Mouse (Mus musculus): ENCODE data around the gene Slc6a20a. TPM values are rescaled to one million over a fixed set of nuclear protein-coding genes. Genes with fewer than 3 reads are reported as not detected.
"Not testable (repeated sequence)": the region's sequence is repeated elsewhere in the genome, so short reads cannot be mapped to it uniquely, and the experiment has no call there.

The Slc6a20a gene
- total RNA-seq, 2 experiments from 2014 or later, result 11.5 to 15.7 TPM

DNA sequence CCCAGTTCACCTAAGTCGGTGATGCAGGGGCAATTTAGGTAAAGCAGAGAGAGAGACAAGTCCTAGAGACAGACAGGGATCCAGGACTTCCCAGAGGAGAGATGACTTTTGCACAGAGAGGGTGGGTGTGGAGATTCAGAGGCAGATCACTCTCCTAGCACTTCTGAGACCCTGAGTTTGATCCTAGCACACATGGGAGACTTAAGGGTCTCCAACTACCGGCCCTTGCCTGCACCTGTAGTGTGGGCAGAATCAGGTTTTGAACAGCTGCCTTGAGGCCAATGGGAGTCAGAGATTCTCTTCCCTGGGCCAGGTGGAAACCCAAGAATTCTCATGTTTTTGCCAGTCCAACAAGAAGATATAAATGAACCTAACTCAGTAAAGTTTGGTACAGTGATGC is 513 bp upstream of the Slc6a20a start:
- no peak overlapping the region; the same call in 1 of the 2 replicates for H3K27ac ChIP-seq
- no peak overlapping the region for H3K4me3 ChIP-seq
- no peak for TF ChIP-seq CTCF (conservative IDR thresholded peaks at IDR 0.05)
- no peak for DNase-seq (ENCODE audit: low spot score in 2 of 2)

- no peak overlapping the region for H3K27ac ChIP-seq
- DNase-seq (ENCODE audit: low spot score in 2 of 2), result peak in 1 of 2 experiments; percentile 25
- TF ChIP-seq CTCF (conservative IDR thresholded peaks at IDR 0.05), result peak; percentile 76
- H3K4me3 ChIP-seq, result no peak overlapping the region
Measured at GRCm38 (mm10) chr9:123665645-123666044, 13.0 kb downstream of the Slc6a20a start.

- H3K4me3 ChIP-seq; H3K27ac ChIP-seq; DNase-seq (ENCODE audit: low spot score in 2 of 2): not testable (repeated sequence)
Measured at GRCm38 (mm10) chr9:123659986-123660676, 18.6 kb downstream of the Slc6a20a start.

- no peak for DNase-seq (ENCODE audit: low spot score in 2 of 2)
- 0 out of 2 replicates have a peak, but pooled peaks have one; percentile 5 for TF ChIP-seq CTCF (conservative IDR thresholded peaks at IDR 0.05)
- Histone ChIP-seq H3K4me3 (no peak overlapping the region), H3K27ac (no peak overlapping the region)
Measured at GRCm38 (mm10) chr9:123658981-123659380, 19.7 kb downstream of the Slc6a20a start.

- Histone ChIP-seq H3K4me3 (no peak overlapping the region), H3K27ac (no peak overlapping the region)
- no peak for DNase-seq (ENCODE audit: low spot score in 2 of 2)
- TF ChIP-seq CTCF (conservative IDR thresholded peaks at IDR 0.05), result no peak
Measured at GRCm38 (mm10) chr9:123657457-123657856, 21.2 kb downstream of the Slc6a20a start.

DNA sequence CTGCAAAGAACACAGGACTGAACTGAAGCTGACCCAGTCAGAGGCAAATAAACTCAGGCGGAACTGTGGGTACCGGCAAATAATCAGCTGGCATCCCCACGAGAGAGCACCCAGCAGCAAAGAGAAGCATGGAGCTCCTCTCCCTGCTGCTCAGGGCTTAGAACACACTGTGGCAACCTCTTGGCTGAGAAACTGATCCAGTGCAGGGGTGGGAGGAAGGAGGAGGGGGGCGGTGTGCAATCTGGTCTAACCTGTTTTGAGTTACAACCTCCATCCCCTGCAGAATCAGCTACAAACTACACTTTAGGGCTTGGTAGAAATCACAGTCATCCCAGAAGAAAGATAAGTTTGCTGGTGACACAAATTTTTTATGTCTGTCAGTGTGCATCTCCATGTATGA is 27.3 kb downstream of the Slc6a20a start:
- no peak for DNase-seq (ENCODE audit: low spot score in 2 of 2)
- Histone ChIP-seq H3K4me3 (no peak overlapping the region), H3K27ac (no peak overlapping the region)
- TF ChIP-seq CTCF (conservative IDR thresholded peaks at IDR 0.05), result no peak

DNA sequence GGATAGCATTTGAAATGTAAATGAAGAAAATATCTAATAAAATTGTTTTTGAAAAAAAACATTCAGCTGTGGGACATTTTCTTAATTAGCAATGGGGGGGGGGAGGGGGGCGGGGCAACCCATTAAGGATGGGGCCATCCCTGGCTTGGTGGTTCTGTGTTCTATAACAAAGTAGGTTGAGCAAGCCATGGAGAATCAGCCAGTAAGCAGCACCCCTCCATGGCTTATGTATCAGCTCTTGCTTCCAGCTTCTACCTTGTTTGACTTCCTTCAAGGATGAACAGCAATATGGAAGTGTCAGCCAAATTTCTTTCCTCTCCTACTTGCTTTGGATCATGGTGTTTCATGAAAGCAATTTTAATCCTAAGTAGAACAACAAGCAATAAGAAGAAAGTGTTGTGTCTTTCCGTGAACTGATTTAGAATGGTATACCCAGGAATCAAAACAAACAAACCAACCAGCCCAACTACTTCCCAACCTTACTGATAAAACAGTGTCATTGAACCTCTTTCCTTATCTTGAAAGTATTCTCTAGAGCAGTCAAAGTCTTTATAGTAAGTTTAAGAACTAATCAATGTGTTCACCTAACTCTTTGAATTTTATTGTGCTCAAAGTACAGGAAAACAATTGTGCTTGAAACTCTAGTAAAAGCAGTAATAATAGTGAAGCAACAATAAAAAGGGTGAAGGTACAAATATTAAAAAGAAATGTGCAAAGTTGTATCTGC is 28.7 kb downstream of the Slc6a20a start:
- no peak for TF ChIP-seq CTCF (conservative IDR thresholded peaks at IDR 0.05)
- H3K4me3 ChIP-seq, result no peak overlapping the region
- H3K27ac ChIP-seq, result no peak overlapping the region
- no peak for DNase-seq (ENCODE audit: low spot score in 2 of 2)

DNA sequence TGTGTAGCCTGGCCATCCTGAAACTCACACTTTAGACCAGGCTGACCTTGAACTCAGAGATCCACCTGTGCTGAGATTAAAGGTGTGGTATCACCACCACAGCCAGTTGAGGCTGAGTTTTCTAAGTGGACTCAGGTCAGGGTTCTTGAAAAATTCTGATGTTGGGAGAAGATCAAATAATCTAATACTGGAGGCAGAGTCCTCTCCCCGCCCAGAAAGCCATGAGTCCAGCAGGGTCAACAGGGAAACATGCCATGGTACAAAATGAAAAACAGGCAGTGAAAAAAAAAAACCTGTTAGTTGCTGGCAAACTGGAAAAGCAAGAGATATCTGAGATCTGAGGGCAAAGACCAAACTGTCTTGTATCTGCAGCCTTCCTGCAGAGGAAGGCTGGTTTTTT is 38.6 kb downstream of the Slc6a20a start:
- H3K4me3 ChIP-seq, result no peak overlapping the region
- no peak for DNase-seq (ENCODE audit: low spot score in 2 of 2)
- TF ChIP-seq CTCF (conservative IDR thresholded peaks at IDR 0.05), result no peak
- H3K27ac ChIP-seq, result no peak overlapping the region

DNA sequence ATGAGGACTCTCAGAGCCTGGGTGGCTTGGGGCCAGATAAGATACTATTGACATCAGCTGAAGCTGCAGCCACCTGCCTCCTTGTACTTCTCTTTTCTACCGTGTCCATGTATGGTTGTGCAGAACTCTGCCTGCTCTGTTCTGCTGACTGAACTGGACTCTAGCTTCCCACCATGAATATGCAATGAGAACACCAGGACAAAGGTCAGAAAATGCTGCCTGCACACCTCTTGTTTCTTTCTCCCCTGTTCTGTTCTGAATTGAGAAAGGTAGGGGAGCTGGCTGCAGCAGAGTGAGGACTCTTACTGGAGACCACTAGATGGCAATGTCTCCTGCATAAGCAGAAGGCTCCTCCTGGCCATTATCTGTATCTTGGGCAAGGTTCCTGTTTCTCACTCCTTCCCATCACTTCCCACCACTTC is 40.0 kb downstream of the Slc6a20a start:
- no peak overlapping the region for H3K4me3 ChIP-seq
- TF ChIP-seq CTCF (conservative IDR thresholded peaks at IDR 0.05), result peak; percentile 91
- DNase-seq (ENCODE audit: low spot score in 2 of 2), result peak; percentile 25 to 49
- H3K27ac ChIP-seq, result no peak overlapping the region

GRCm38 (mm10) chr9:123638231-123638630 is 40.5 kb downstream of the Slc6a20a start:
- DNase-seq (ENCODE audit: low spot score in 2 of 2), result no peak
- H3K4me3 ChIP-seq, result no peak overlapping the region
- no peak overlapping the region for H3K27ac ChIP-seq
- no peak for TF ChIP-seq CTCF (conservative IDR thresholded peaks at IDR 0.05)

DNA sequence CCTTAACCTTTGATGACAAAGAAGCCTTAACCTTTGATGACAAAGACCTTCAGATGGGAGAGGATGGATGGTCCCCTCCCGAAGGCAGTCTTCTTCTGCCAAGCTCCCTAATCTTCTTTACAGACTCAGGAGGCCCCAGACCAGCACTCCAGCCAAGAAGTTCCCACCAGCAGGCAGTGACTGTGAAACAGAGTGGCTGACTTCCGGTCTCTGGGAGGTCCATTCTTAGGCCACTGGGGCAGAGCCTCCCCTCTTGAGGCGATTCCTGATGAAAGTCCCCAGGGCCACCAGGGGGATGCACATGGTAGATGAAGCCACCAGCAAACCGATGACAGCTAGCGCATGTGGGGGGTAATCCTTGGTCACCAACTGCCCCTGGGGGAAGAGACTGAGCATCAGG is 41.9 kb downstream of the Slc6a20a start:
- TF ChIP-seq CTCF (conservative IDR thresholded peaks at IDR 0.05), result no peak
- no peak overlapping the region for H3K4me3 ChIP-seq
- no peak for DNase-seq (ENCODE audit: low spot score in 2 of 2)

DNA sequence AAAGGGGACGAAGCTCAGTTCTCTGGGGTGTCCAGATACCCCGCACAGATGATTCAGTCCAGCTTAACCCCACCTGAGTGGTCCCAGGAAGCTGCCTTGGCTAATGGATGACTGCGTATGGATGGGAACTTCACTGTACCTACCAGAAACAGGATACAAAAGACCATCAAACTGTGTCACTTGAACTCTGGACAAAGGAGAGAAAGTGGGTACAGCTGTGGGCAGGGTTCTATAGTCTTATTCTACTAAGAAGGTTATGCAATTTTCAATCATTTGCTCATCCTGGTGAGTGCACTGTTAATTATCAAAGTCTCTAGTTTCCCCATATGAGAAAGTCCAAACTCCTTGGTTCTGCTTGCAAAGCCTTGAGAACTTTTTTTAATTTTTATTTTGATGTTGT is 45.7 kb downstream of the Slc6a20a start:
- no peak for TF ChIP-seq CTCF (conservative IDR thresholded peaks at IDR 0.05)
- no peak for DNase-seq (ENCODE audit: low spot score in 2 of 2)
- Histone ChIP-seq H3K4me3 (no peak overlapping the region), H3K27ac (no peak overlapping the region)

More for the DNA sequence above, 41.9 kb downstream of the Slc6a20a start:
- no peak overlapping the region for H3K27ac ChIP-seq

DNA sequence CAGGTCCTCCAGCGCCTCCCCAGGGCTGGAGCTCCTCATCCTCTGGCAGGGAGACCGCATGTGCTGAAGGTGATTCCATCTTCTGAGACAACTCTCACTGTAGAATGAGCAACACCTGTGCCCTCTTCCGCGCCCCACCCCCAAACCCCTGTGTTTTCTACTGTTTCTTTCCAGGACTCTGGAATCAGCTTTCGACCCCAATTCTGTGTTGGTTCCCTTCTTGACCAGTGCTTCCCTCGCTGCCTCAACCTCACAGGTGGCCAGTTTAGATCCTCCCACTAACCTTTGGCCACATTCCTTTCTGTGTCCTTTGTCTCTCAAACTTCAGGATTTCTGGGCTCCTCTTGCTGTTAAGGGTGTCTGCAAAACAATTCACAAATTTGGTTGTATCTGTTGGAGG is 46.4 kb downstream of the Slc6a20a start, which contains the start of gene Slc6a20b:
Gene Slc6a20b (minus strand): TSS at position 285 of the 400 bp plus-strand sequence.
- Histone ChIP-seq H3K27ac (no peak within 1 kb of the TSS), H3K4me3 (no peak within 1 kb of the TSS)
- no peak for DNase-seq (ENCODE audit: low spot score in 2 of 2)
- TF ChIP-seq CTCF (conservative IDR thresholded peaks at IDR 0.05), result no peak

DNA sequence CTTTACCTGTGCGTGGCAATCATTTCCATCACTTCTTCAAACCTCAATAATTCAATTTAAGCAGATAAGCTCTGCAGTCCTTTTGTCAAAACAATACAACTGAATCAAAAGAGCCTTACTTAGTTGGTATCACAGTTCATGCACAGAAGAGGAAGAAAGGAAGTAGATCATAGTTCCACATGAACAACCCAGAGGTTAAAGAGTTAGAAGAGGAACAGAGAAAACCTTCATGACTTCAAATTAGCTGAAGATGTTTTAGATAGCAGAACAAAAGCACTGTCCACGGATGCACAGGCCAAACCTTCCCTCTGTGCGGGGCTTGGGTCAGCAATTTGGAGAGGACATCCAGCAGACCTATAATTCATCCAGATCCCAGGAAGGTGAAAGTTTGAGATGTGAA is 47.0 kb downstream of the Slc6a20a start:
- no peak overlapping the region for H3K27ac ChIP-seq
- DNase-seq (ENCODE audit: low spot score in 2 of 2), result no peak
- TF ChIP-seq CTCF (conservative IDR thresholded peaks at IDR 0.05), result no peak
- no peak overlapping the region for H3K4me3 ChIP-seq

All from layer of hippocampus, adult 2 months (tissue).